Mouse (Mus musculus): ENCODE measurements around the gene 1700014D04Rik. TPM values are rescaled to one million over a fixed set of nuclear protein-coding genes. Genes with fewer than 3 reads are reported as not detected.
"Not testable (repeated sequence)": the region's sequence is repeated elsewhere in the genome, so short reads cannot be mapped to it uniquely, and the experiment has no call there.

Gene 1700014D04Rik
- total RNA-seq, 2 experiments from 2014 or later = 0.18 to 0.42 TPM

GRCm38 (mm10) chr13:59738455-59738854 lies 8.1 kb downstream of the 1700014D04Rik start:
- DNase-seq = no peak
- intact Hi-C loops (cut with DNase I) = no loop called here

GRCm38 (mm10) chr13:59735190-59735589 lies 11.4 kb downstream of the 1700014D04Rik start:
- intact Hi-C loops (cut with DNase I) = no loop called here
- DNase-seq = no peak

DNA sequence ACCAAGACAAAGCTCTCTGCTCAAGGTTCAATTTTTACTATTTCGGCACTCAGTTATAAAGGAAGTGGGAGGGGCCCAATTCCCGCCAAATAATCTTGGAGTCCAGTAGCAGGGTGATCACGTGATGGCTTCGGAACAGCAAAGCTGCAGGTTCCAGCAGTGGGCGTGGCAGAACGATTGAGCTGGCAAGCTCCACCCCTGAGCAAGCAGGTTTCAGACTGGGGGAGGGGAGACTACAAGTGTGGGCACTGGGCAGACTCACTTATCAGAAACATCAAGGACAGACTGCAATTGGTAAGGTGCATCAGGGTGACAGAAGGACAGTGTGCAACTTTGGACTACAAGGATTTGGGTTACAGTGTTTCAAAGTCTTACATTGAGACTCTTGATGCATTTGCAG lies 12.2 kb downstream of the 1700014D04Rik start:
- DNase-seq; intact Hi-C loops (cut with DNase I): not testable (repeated sequence)

GRCm38 (mm10) chr13:59733936-59734335 lies 12.6 kb downstream of the 1700014D04Rik start:
- intact Hi-C loops (cut with DNase I) = no loop called here
- DNase-seq = no peak

GRCm38 (mm10) chr13:59731652-59732051 lies 14.9 kb downstream of the 1700014D04Rik start, which contains the start of gene Spata31d1d:
TSS of gene Spata31d1d (minus strand) at chr13:59731752.
- DNase-seq = no peak
- intact Hi-C loops (cut with DNase I) = no loop called here

- intact Hi-C loops (cut with DNase I) = loop anchor here (10.0 kb wide), 1 partner anchor 94 kb away; no protein-coding TSS in a partner anchor
- peak; percentile 82 for DNase-seq
These were observed 18.0 kb downstream of the 1700014D04Rik start for GRCm38 (mm10) chr13:59728378-59729093.

GRCm38 (mm10) chr13:59726139-59726867 lies 20.2 kb downstream of the 1700014D04Rik start:
- no peak for DNase-seq
- intact Hi-C loops (cut with DNase I) = loop anchor here (10.0 kb wide), 1 partner anchor 92 kb away; no protein-coding TSS in a partner anchor

DNA sequence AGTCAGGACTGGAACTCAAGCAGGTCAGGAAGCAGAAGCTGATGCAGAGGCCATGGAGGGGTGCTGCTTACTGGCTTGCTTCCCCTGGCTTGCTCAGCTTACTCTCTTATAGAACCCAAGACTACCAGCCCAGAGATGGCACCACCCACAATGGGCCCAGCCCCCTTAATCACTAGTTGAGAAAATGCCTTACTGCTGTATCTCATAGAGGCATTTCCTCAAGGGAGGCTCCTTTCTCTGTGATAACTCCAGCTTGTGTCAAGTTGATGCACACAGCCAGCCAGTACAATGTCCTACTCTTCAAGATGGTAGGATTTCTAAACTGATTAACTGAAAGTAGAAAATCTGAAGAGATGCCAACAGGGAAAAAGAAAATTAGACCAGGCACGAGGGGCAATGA lies 24.5 kb downstream of the 1700014D04Rik start:
- intact Hi-C loops (cut with DNase I) = loop anchor here (10.0 kb wide), 1 partner anchor 87 kb away; no protein-coding TSS in a partner anchor
- DNase-seq = not testable (repeated sequence)

DNA sequence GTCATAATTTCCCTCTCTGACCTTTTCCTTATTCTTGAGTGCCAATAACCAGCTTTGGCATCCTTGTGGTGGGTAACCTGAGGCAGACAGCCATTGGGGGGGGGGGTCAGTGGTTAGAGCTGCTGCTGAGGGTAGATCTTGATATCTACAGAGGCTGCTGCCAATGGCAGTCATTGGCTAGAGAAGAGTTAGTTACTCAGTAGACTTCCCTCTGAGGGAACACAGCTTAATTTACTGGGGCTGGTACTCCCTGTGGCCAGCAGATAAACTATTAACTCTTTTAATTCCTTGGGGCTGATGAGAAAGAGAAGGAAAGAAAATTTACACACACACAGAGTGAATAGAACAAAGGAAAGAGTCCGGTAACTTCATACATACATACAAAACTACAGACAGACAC lies 27.1 kb downstream of the 1700014D04Rik start:
- no peak for DNase-seq
- intact Hi-C loops (cut with DNase I) = no loop called here

- DNase-seq = not testable (repeated sequence)
These were observed 27.6 kb downstream of the 1700014D04Rik start for GRCm38 (mm10) chr13:59718857-59719440.

DNA sequence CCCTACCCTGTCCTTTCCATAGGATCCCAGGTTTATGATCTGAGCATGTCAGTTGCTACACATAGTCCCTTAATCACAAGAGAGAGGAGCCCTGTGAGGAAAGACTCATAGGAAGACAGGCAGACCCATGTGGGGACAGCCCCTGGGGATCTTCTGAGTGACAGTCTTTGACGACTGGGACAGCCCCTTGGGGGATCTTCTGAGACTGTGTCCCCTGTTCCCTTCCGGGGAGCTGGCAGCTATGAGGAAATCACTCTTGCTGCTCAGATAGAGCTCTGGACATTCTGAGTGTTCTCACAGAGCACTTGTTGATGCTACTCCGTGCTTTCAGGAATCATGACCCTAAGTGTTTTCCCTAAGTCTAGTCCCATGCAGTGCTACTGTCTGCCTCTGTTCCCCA lies 32.8 kb downstream of the 1700014D04Rik start:
- DNase-seq = no peak
- intact Hi-C loops (cut with DNase I) = no loop called here

More at GRCm38 (mm10) chr13:59718857-59719440, 27.6 kb downstream of the 1700014D04Rik start:
- intact Hi-C loops (cut with DNase I) = not testable (repeated sequence)

DNA sequence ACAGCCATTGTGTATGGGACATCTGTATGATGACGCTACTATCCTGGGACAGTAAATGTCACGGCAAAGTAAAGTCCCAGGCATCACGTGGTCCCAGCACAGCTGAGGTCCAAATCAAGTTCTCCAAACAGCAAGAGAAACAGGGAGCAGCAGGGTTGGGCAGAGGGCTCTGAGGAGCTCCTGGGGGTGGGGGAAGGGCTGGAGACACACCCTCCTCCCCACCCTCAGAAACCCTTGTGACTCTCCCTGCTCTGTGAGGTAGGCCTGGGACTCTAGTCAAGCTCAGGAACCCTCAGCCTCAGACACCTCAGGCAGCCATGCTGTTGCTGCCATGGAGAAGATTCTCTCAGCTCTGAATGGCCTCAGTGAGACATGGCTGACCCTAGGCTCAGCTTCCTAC lies 34.6 kb downstream of the 1700014D04Rik start, which contains the start of gene Spata31d1b:
Gene Spata31d1b, plus strand, starts transcription at position 301 of the 400 bp plus-strand sequence.
- intact Hi-C loops (cut with DNase I); DNase-seq: not testable (repeated sequence)

GRCm38 (mm10) chr13:59710230-59710629 lies 36.3 kb downstream of the 1700014D04Rik start, which contains the start of gene Spata31d1a:
TSS of gene Spata31d1a (minus strand) at chr13:59710330.
- intact Hi-C loops (cut with DNase I) = no loop called here
- no peak for DNase-seq

- no peak for DNase-seq
- intact Hi-C loops (cut with DNase I) = no loop called here
These were observed 42.0 kb downstream of the 1700014D04Rik start for GRCm38 (mm10) chr13:59704562-59704961.

GRCm38 (mm10) chr13:59703514-59703913 lies 43.0 kb downstream of the 1700014D04Rik start:
- intact Hi-C loops (cut with DNase I) = no loop called here
- no peak for DNase-seq

GRCm38 (mm10) chr13:59700137-59700536 lies 46.4 kb downstream of the 1700014D04Rik start:
- intact Hi-C loops (cut with DNase I); DNase-seq: not testable (repeated sequence)

GRCm38 (mm10) chr13:59699131-59699530 lies 47.4 kb downstream of the 1700014D04Rik start:
- no peak for DNase-seq
- intact Hi-C loops (cut with DNase I) = no loop called here

- DNase-seq = no peak
- intact Hi-C loops (cut with DNase I) = no loop called here
These were observed 50.8 kb downstream of the 1700014D04Rik start for GRCm38 (mm10) chr13:59695781-59696180.

DNA sequence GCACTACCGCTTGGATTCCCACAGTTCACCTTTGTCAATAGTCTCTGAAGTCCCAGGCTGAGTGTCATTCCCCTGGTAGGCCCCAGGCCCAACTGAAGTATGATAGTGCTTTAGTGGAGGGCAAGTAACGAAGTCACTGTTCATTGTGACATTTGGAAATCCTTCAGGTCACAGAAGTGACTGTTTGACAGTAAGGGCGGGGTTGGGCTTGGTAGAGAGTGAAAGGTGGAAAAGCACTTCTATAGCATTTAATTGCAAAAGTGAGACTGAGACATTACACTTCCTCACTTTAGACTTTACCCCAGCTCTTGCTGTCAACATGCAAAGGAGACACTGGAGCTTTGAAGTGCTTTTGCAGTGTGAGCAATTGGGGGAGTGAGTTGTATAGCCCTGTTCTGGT lies 52.5 kb downstream of the 1700014D04Rik start, which contains the start of gene 4921517D22Rik:
Gene 4921517D22Rik, minus strand, starts transcription at position 101 of the 400 bp plus-strand sequence.
- DNase-seq = no peak
- intact Hi-C loops (cut with DNase I) = no loop called here

- DNase-seq = no peak
- intact Hi-C loops (cut with DNase I) = no loop called here
These were observed 55.1 kb downstream of the 1700014D04Rik start for GRCm38 (mm10) chr13:59691478-59691877.

Measured in left cerebral cortex, postnatal 4 days (tissue).